Mouse (Mus musculus) fat pad, adult 2 months (tissue): ENCODE measurements around the gene Pcdh7.

ENCODE experiments used
- DNase-seq: peaks from one replicate; pipeline ENCODE4 v3.0.0-alpha.2; 2011; ENCODE audit warnings: low read depth, low spot score; ENCODE audit errors: extremely low read depth

Gene Pcdh7

DNA sequence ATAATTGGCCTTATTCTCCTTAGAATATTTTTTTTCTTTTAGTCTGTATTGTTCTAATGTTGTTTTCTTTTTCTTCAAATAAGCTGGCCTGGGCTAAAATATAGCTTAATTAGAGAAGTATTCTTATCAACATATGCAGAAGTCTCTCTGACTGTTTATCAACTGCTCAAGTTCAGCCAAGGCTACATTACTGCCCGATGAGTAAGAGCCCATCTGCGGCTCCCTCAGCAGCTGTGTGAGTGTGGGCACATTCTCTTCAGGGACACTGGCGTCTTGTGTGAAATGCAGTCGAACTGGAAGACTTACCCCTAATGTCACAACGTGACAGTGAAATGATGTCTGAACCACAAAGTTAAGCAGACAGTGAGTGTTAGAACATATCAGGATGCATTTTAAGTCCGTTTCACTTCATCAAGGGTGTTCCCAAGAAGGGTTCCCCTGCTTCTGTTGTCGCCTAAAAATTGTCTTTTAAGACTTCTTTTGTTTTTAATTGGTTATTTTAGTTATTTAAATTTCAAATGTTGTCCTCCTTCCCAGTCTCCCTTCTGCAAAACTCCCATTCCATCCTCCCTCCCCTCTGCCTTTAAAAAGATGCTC is 181.3 kb downstream of the Pcdh7 start:
- no peak for DNase-seq

DNA sequence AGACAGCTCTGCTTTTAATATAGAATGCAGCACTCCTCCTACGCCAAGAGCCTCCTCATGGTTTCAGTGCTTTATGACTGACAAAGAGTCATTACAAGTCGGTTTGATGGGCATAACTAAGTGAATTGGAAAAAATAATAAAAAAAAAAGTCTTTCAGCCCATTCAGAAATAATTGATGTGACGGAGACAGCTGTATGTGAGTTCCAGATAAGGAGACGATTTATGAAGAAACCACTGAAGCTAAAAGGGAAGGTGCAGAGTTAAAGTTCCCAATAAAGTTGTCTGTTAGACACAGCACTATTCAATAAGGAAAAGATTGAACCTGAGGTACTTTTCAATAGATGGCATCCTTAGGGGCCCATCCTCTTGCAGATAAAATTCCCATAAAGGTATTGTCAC is 189.5 kb downstream of the Pcdh7 start:
- DNase-seq = no peak

DNA sequence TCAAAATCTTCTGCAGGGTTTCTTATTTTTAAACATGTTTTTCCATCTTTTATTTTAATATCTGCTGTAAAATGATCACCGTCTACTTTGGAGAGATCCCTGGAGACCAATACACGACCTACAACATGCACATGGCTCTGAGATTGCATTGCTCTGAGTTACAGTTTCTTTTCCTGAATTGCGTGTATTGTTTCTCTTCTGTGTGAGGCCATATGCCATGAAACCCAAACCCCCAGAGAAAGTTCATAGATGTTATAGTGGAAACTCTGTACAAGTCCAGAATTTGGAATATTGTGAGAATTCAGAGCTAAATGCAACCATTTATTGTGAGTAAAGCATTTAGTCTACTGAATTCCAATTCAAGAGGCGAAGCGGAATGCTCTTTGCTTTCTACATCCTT is 203.4 kb downstream of the Pcdh7 start:
- no peak for DNase-seq

DNA sequence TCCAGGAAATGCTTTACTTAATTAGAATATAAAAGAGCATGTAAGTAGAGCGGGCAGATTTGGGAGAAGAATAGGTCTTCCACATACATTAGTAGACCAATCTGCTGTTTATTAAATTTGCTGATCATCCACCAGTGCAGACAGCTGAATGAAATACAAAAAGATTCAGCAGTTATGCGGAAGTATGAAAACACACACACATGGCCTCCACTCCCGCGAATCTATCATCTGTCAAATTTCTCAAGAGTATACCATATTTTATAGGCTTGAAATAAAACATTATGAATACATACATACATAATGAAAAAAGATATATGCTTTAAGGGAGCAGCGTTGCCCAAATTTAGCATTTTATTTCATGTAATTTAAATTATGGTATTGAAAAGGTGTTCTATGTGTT is 213.6 kb downstream of the Pcdh7 start:
- DNase-seq = no peak

DNA sequence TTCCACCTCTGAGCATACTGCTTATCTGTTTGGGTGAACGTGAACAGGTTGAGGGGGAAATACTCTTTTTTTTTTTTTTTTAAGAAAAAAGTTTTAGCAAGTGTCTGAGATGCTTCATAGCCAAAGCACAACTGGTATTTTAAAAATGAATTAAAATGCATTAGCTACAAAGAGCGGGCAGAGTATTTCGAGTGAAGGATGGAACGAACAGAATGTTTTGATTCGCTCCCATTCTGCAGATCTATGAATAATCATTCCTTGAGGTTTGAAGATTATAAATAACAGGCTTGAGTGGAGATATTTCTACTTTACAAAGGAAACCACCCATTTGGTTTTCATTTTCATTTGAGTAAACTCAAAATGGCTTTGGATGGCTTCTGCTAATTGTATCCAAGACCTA is 214.0 kb downstream of the Pcdh7 start:
- DNase-seq = no peak

DNA sequence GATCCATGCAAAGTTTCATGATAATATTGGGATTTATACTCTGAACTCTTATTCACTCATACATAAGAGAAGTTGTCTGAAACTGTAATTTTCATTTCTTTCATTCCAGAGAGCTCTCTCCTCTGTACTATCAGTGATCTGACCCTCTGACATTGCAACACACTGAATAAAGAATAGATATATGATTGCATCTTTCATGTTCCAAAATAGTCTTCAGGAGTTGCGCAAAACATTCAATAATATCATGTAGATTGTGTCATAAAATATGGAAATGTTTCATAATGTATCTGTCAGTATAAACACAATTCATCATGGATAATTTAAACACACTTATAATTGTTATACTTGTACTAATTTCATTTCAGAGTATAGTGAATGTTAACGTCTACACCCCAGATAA is 216.9 kb downstream of the Pcdh7 start:
- DNase-seq = no peak

DNA sequence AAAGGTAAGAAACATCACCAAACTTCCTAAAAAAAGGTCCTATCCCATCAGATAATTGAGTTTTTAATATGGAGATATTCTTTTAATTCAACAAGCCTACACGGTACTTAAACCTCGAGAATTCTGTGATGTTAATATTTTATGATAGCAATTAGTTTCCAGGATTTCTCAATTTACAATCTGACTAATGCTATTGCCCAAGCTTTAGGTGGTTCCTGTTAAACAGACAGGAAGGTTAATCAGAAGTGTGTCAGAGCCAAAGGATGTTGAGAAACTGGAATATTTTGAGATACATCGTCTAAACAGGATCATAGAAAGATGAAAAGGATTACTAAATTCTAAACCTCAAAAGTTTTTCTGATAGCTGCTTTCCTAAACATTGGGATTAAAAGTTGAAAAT is 222.7 kb downstream of the Pcdh7 start:
- DNase-seq = peak; percentile 58

DNA sequence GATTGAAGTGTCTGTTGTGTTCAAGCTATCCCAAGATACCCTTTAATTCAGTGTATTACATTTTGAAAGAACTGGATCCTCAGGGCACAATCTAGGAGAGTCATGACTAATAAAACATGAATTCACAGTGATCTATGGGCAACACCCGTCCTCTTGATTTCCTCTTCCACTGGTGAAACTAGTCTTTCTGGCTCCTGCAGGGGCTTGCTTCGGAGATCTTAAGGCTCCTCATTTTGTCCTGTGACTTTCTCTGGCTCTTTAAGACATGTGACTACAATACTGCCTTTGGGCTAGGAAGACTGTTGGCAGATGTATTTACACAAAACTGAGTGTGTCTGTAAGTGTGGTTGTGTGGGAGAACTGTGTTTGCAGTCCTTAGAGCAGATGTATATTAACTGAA is 225.4 kb downstream of the Pcdh7 start:
- peak; percentile 83 for DNase-seq

DNA sequence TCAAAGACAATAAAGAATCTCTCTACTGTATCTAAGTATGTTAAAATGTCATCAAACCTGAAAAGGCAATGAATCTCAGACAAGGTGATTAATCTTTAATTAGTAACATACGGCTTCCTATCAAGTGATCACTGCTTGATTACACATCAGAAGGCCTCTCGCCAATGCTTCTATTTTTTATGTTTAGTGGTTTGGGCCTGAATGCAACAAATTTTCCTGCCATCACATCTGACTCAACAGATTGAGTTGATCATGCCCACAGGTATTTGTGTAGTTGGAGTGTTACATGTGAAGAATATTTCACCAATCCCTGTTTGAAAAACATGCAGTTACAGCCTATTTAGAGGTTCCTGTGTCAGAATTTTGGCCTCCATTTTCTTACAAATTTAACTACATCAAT is 225.8 kb downstream of the Pcdh7 start:
- DNase-seq = no peak

DNA sequence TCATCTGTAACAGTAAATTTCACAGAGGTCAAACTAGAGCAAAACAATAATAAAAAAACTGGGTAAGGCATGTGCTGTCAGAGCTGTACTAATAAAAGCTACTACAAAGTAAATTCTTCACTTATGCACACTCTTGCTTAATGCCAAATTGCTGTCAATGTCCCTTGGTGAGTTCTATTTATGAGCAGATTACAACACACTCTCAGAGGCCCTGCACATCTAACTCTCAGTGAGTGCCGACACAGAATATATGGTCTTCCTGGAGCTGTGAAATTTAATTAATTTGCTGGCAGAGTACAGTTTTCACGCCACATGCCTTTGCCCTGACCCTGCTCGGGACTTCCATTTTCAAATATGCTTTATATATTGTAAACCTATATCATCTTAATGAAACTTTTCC is 227.7 kb downstream of the Pcdh7 start:
- no peak for DNase-seq

DNA sequence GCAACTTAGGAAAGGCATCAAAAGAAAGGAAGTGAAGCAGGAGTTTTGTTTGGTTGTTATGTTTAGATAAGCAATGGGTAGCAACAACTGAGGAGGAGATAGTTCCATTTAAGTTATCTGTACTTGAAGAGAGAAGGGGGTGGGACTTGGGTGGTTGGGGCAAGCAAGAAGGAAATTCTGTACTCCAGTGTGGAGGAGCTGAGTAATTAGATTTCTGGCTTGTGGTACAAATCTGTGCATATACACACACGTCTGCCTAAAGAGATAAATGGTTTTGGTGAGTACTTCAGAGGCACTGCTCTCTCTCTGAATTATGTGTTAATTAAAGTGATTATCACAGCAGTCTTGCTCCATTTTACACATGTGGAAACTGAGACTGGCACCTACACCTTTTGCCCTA is 241.6 kb downstream of the Pcdh7 start:
- DNase-seq = no peak

DNA sequence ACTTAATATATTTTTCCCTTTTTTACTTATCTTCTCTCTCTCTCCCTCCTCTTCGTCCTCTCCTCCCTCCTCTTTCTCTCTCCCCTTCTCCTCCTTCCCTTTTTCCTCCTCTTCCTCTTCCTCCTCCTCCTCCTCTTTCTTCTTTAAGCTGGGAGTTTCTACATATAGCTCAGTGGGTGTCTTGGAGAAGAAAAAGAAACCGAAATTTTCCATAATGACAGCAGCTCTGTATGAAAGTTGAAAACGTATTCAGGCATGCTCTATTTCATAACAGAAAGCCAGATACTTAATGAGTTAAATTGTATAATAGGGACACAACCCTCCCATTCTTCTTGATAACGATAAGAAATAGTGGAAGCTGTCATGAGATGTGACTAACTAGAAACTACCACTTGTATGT is 246.0 kb downstream of the Pcdh7 start:
- DNase-seq = no peak

DNA sequence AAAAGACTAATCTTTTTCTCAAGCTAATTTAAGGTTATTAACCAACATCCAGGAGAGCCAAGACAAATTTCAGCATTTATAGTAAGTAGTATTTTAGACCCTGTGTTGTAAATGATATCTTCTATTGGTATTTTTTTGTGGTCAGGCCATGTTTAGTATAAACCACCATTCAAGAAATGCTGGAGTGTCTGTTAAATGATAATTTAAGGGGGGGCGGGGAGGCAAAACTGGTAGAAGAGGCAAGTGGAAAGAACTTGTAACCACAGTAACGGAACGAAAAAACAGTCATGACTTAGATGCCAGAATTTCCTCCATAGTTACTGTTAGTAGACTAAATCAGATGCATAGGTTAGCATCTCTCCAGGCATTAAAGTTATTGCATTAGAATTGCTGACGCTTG is 246.4 kb downstream of the Pcdh7 start:
- no peak for DNase-seq

DNA sequence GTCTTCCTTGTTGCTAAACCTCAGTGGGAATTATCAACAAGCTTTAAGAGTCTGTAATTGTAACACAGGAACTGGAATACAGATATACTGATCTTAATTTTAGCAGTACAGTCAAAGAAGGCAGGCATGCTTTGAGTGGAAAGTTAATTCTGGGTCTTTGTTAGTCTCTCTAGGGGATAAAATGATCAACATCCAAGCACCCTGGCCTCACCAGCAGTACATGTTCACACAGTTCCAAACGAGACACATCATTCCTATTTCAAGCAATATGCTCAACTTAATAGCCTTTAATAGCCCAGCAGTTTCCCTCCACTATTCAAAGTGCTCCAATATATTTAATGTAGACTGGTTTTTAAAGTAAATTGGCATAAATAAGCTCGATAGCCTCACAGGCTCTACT is 275.8 kb downstream of the Pcdh7 start:
- DNase-seq = no peak

DNA sequence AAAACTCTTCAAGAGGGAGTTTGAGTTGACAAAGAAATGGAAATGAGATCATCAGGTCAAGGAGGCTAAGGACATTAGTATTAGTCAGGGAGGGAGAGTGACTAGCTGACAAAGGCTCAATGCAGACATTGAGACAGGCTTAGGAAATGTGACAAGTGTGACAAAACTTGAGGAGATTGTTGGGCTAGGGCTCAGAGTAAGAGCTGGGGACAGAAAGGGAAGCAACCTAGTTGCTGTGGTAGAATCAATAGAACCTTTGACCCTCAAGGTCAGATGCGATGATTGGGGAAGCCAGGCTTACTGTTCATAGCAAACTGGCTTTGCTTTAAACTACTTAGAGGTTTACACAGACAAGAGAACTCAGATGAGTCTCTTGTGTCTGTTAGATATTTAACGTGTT is 303.6 kb downstream of the Pcdh7 start:
- DNase-seq = no peak

DNA sequence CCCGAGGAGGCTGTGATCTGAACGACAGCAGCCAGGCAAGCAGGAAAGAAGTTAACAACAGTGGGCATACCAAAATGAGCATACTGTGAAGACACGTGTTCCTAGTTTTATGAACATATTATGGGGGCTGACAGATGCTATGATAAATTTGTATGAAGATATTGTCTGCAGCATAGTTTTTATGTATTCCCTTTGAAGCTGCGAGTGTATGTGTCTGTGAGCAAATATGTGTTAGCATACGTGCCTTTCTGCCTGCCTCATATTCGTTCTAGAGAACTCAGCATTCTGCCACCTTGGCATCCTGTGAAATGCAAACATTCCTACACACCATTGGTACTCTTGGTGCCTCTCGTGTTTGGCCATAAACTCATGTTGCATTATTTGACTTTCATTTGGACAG is 307.4 kb downstream of the Pcdh7 start:
- no peak for DNase-seq

DNA sequence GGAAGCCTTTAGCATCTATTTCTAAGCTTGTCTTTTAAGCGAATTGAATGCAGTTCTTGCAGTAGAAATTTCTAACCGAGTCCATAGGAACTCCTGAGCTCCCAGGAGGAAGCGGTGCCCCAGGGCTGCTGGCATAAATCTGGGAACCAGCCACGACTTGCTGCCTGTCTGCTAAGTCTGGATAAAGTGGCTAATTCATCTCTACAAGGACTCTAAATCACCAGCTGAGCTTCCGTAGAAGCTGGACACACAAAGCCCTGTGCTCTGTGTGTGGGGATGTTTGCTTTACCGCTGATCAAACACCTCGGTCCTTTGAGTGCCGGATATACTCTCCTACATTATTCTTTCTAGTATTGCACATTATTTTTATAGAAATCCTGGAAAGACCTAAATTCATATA is 308.0 kb downstream of the Pcdh7 start:
- DNase-seq = peak; percentile 31

DNA sequence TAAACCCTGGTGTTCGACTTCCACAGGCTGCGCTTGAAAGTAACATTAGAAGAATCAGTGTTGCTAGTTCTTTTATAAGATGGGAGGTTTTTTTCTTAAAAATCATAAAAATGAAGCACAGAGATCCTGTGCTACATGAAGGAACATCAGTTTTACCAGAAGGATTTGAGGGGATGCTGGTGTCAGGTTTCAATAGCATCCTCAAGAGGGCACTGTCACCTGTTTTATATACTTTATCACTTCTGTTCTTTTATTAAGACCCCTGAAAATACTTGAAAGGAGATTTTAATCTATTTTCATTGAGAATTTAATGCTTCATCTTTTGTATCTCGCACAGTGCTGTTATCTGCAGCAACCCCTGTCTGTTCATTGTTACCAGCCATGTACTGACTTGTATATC is 322.1 kb downstream of the Pcdh7 start:
- DNase-seq = no peak

DNA sequence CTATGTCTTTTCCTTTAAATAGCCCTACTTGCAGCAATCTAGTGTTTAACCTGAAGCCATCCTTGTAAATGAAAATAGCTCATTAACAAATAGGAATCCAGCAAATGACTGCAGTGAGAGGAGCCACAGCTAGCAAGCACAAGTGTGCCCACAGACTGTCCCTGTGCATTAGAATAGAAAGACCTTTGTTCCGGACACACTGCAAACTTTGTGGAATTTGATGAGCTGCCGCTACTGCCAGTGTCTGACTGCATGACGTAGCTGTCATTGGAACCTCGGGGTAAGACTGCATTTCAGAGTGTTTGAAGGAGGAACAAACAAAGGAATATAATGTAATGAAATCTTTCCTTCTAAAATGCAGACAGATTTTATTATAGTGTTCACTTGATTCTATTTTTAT is 326.4 kb downstream of the Pcdh7 start:
- no peak for DNase-seq

DNA sequence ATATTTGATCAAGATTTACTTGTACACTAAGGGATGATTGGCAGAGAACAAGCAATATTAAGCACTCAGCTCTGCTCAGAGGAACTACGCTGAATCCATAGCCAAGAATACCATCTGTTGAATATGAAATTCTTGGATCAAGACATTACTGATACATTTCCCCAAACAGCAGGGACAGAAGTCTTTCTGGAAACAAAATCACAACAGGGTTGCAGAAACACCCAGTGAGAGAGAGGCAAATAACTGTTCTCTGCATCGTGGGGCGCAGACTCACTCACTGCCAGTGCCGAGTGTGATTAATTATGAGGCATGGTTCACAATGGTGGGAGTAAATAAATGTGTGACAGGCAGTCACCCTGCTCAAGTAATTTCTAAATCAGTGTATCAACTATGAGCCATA is 363.3 kb downstream of the Pcdh7 start:
- no peak for DNase-seq

DNA sequence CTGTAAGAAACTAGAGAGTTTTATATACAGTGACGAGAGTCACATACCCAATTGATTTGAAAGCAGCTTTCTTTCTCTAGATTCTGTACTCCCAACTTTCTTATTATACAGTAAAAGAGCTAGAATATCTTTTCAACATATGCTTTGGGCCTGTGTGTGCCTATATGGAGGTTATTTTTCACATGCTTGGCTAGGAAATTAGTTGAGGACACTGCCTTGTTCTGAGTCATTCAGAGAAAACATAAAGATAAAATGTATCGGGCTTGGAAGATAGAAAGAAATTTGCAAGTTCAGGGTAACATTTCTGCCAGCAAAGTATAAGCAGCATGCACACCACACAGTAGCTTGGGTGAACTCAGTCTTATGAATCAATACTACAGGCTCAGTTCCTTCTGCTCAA is 364.5 kb downstream of the Pcdh7 start:
- DNase-seq = no peak

DNA sequence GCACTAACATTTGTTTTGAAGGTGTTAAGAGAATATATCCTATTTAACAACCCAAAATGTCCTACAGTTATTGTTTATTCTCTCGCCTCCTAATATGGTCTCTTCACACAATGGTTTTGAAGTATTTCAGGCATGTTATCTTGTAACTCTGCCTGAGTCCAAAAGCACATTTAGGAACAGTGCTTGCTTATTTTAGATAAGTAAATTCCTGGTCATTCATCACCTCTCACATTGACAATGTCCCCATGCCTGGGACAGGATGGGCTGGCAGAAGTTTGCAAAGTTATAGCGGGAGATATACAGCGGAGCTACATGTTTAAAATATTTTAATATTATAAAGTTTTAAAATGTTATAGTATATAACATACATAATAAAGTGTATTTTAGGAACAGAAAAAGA is 365.3 kb downstream of the Pcdh7 start:
- DNase-seq = no peak

DNA sequence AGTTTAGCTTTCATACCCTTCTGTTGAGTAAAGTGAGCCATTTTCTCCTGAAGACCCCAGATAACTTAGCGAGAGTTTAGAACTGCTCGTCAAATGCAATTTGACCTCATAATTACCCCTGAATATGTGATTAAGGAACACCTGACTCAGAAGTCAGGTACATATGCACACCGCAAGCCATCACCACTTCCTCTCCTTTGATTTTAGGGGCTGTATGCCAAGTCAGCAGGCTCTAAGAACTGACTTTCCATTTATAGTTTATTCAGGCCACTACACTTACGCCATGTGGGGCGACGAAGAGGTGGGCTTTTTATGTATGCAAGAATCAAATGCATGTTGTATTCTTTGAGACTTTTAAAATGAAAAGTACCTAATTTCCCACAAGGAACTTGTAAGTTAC is 366.2 kb downstream of the Pcdh7 start:
- DNase-seq = no peak
